Mouse (Mus musculus) olfactory bulb, adult 2 months (tissue): ENCODE measurements around the gene E2f8.

Source experiments
- CTCF ChIP-seq: fragments of 200-500 bp; IDR thresholded peaks from 2 replicates; pipeline ENCODE4 v1.5.1; 2012; ENCODE audit warnings: low read depth, mild to moderate bottlenecking, low read length, moderate library complexity; ENCODE audit not compliant: insufficient read depth
- POLR2A ChIP-seq: fragments of 200-500 bp; IDR thresholded peaks from 2 replicates; pipeline ENCODE4 v1.6.1; 2012; ENCODE audit warnings: mild to moderate bottlenecking, low read depth, low read length, moderate library complexity; ENCODE audit not compliant: insufficient read depth

- TF ChIP-seq CTCF (no peak), POLR2A (no peak)
These were observed 49.0 kb upstream of the E2f8 start for GRCm38 (mm10) chr7:48930399-48930798.
